Mouse (Mus musculus) CH12.LX (cell line): ENCODE results near the gene Gclm. TPM values are rescaled to one million over a fixed set of nuclear protein-coding genes. Genes with fewer than 3 reads are reported as not detected.
A peak's percentile ranks its signal among the peaks of the same experiment; 100 is the strongest.

Experiments
- DNase-seq: peaks from one replicate; pipeline ENCODE4 v3.0.0-alpha.2; 2013; ENCODE audit errors: extremely low read depth
- H3K27ac ChIP-seq: 2 replicates; pipeline ENCODE4 v1.5.1; 2012; ENCODE audit warnings: low read depth, mild to moderate bottlenecking, control low read depth, moderate library complexity; ENCODE audit not compliant: insufficient read depth
- H3K27me3 ChIP-seq: replicated peaks from 2 replicates; pipeline ENCODE3; 2012; ENCODE audit warnings: inconsistent platforms
- H3K36me3 ChIP-seq, 2 experiments: replicated peaks in 1 of 2; 2 replicates each; pipeline versions ENCODE3 to v1.6.1; 2012; ENCODE audit warnings: inconsistent platforms in 1 of 2, low read length in 1 of 2, mild to moderate bottlenecking in 1 of 2, mixed read lengths in 1 of 2, moderate library complexity in 1 of 2; ENCODE audit not compliant: control insufficient read depth in 1 of 2, insufficient read depth in 1 of 2
- H3K4me1 ChIP-seq, 2 experiments: 2 replicates each; pipeline ENCODE4 v1.6.1; 2012; ENCODE audit warnings: inconsistent platforms in 1 of 2, moderate library complexity in 1 of 2; ENCODE audit not compliant: insufficient read depth in 2 of 2, control insufficient read depth in 1 of 2
- H3K4me2 ChIP-seq: 2 replicates; pipeline ENCODE4 v1.6.1; 2012; ENCODE audit warnings: low read depth, mild to moderate bottlenecking, control low read depth; ENCODE audit not compliant: poor library complexity, insufficient read depth, severe bottlenecking
- H3K4me3 ChIP-seq, 3 experiments: fragments of 150-350 bp in 1 of 3; sonication (generic) in 1 of 3; replicated peaks in 1 of 3; 2 replicates each; pipeline versions ENCODE3 to v1.5.1; 2011 to 2012; ENCODE audit warnings: low read depth in 2 of 3, low read length in 2 of 3, mild to moderate bottlenecking in 2 of 3, moderate library complexity in 2 of 3, control low read depth in 1 of 3, improper control_type of control experiment in 1 of 3, inconsistent platforms in 1 of 3, mixed read lengths in 1 of 3; ENCODE audit not compliant: poor library complexity in 1 of 3
- H3K79me2 ChIP-seq: replicated peaks from 2 replicates; pipeline ENCODE4 v1.6.1; 2012; ENCODE audit warnings: mild to moderate bottlenecking, moderate library complexity; ENCODE audit not compliant: control insufficient read depth, poor library complexity, insufficient read depth, severe bottlenecking; ENCODE audit errors: extremely low read depth
- H3K9ac ChIP-seq: 2 replicates; pipeline ENCODE4 v1.6.1; 2012; ENCODE audit warnings: low read depth, mild to moderate bottlenecking, control low read depth, moderate library complexity; ENCODE audit not compliant: insufficient read depth
- H3K9me3 ChIP-seq: replicated peaks from 2 replicates; pipeline ENCODE3; 2012; ENCODE audit warnings: low read length, inconsistent platforms, mixed read lengths
- CHD2 ChIP-seq: IDR thresholded peaks from 2 replicates; pipeline ENCODE4 v1.6.1; 2011; ENCODE audit warnings: low read length, improper control_type of control experiment
- ELF1 ChIP-seq: IDR thresholded peaks from 2 replicates; pipeline ENCODE4 v1.6.1; 2014; ENCODE audit warnings: low read depth, mild to moderate bottlenecking, inconsistent platforms, low read length, improper control_type of control experiment
- ETS1 ChIP-seq: conservative IDR thresholded peaks from 2 replicates; pipeline ENCODE4 v1.6.1; 2012; ENCODE audit warnings: low read depth, mild to moderate bottlenecking, inconsistent platforms, low read length, improper control_type of control experiment, moderate library complexity
- HCFC1 ChIP-seq: IDR thresholded peaks from 2 replicates; pipeline ENCODE4 v1.6.1; 2012; ENCODE audit warnings: low read depth, mild to moderate bottlenecking, inconsistent platforms, low read length, improper control_type of control experiment
- JUN ChIP-seq: IDR thresholded peaks from 2 replicates; pipeline ENCODE4 v1.6.1; 2011; ENCODE audit warnings: low read depth, mild to moderate bottlenecking, low read length, improper control_type of control experiment, moderate library complexity; ENCODE audit not compliant: insufficient read depth
- KAT2A ChIP-seq: IDR thresholded peaks from 2 replicates; pipeline ENCODE4 v1.6.1; 2012; ENCODE audit warnings: low read length, improper control_type of control experiment, inconsistent platforms; ENCODE audit not compliant: insufficient replicate concordance
- MEF2A ChIP-seq: IDR thresholded peaks from 2 replicates; pipeline ENCODE4 v1.6.1; 2014; ENCODE audit warnings: low read depth, mild to moderate bottlenecking, inconsistent platforms, low read length, improper control_type of control experiment, borderline replicate concordance
- NELFE ChIP-seq: IDR thresholded peaks from 2 replicates; pipeline ENCODE4 v1.6.1; 2011; ENCODE audit warnings: low read depth, low read length, improper control_type of control experiment
- PAX5 ChIP-seq: IDR thresholded peaks from 2 replicates; pipeline ENCODE4 v1.6.1; 2012; ENCODE audit warnings: low read length, inconsistent platforms, mixed read lengths
- POLR2A ChIP-seq: IDR thresholded peaks from 2 replicates; pipeline ENCODE4 v1.6.1; 2011; ENCODE audit warnings: low read depth, mild to moderate bottlenecking, improper control_type of control experiment, low read length
- SIN3A ChIP-seq: IDR thresholded peaks from 2 replicates; pipeline ENCODE4 v1.6.1; 2012; ENCODE audit warnings: low read length, improper control_type of control experiment, inconsistent platforms
- TBP ChIP-seq: conservative IDR thresholded peaks from 2 replicates; pipeline ENCODE4 v1.6.1; 2011; ENCODE audit warnings: low read depth, low read length, improper control_type of control experiment
- USF1 ChIP-seq: IDR thresholded peaks from 2 replicates; pipeline ENCODE4 v1.6.1; 2014; ENCODE audit warnings: low read depth, mild to moderate bottlenecking, inconsistent platforms, low read length, improper control_type of control experiment
- USF2 ChIP-seq: conservative IDR thresholded peaks from 2 replicates; pipeline ENCODE4 v1.6.1; 2011; ENCODE audit warnings: low read depth, low read length, improper control_type of control experiment
- ZNF384 ChIP-seq: IDR thresholded peaks from 2 replicates; pipeline ENCODE4 v1.6.1; 2012; ENCODE audit warnings: low read depth, low read length, improper control_type of control experiment, inconsistent platforms
- dilution Hi-C: fragments of 300-500 bp; cut with MboI; formaldehyde crosslinking; loops from 2 replicates; pipeline ENCODE4 v1.14.3; 2020; ENCODE audit warnings: low sequenced_read_pairs; ENCODE audit not compliant: extremely low pct_unique_long_range_greater_than_20kb, extremely low pct_ligation_motif_present
- in situ Hi-C: fragments of 300-500 bp; cut with MboI; formaldehyde crosslinking; loops from 3 replicates; pipeline ENCODE4 v1.14.3; 2019; ENCODE audit warnings: low sequenced_read_pairs, low pct_ligation_motif_present, low pct_unique_long_range_greater_than_20kb, mixed read lengths
- polyA plus RNA-seq: library from polyadenylated mRNA; unstranded; fragments of >175 nt; gene quantifications from 2 replicates; pipeline ENCODE4 v1.2.1, GENCODE M21; 2012; ENCODE audit warnings: low read depth; ENCODE audit not compliant: insufficient read length
- total RNA-seq, 2 experiments: library from RNA; depleted of rRNA; stranded (reverse); fragments of 300-350 nt in 1 of 2; fragments of >200 nt in 1 of 2; gene quantifications; 2 replicates each; pipeline ENCODE4 v1.2.3; 2012 to 2014

Gclm gene
- total and polyA plus RNA-seq, 3 experiments: 26.1 to 195 (median 108) TPM

DNA sequence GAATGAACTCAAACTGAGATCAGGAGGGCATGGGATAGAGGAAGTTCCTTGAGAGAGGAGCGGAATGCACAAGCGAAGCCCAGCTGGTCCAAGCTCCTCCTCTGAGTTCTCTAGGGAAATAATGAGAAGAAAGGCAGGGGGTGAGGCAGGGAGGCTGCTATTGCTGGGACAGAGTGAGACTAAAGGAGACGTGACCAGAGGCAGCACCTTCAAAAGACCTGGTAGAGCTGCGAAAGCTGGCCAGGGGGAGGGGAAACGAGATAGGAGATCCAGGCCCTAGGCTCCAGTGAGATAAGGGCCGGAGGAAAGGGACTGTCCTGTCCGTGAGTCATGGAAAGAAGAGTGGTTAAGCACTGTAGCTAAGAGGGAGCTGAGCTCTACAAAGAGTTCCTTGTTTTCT, 68.6 kb downstream of the Gclm start:
- in situ Hi-C loops: no loop called here
- no peak overlapping the region for H3K9ac ChIP-seq
- no peak overlapping the region for H3K27ac ChIP-seq
- TF ChIP-seq CHD2 (no peak), SIN3A (no peak), ETS1 (peak; percentile 18; the same call in 1 of the 2 replicates), POLR2A (no peak), ZNF384 (no peak)
- dilution Hi-C loops: no loop called here
- no peak overlapping the region for H3K4me2 ChIP-seq
- peak; percentile 55 for DNase-seq
- H3K27me3 ChIP-seq: no peaks in the 10 kb centered on the region
- no peaks in the 10 kb centered on the region for H3K36me3 ChIP-seq
- no peaks in the 10 kb centered on the region for H3K79me2 ChIP-seq
- H3K4me1 ChIP-seq: peaks cover 2 to 26% of the 10 kb centered on the region in 2 experiments; a peak in 3 of 4 replicates
- no peaks in the 10 kb centered on the region for H3K9me3 ChIP-seq
- no peak overlapping the region for H3K4me3 ChIP-seq

DNA sequence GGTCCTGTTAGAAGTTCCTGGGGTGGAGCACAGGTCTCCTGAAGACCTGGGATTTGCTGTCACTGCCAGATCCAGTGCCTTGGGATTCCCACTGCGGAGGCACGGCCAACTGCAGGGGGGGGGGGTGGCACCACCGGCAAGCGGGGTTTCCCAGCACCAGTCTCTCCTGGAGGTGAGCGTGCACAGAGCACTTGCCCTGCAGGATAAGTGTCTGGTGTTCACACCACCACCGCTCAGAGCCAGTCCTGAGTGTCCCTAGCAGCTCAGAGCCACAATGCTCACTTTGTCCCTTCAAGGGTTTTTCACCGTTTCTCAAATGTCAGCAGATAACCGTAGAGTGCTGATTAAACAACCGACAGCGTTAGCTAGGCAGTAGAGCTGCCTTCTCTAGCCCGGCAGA, 71.3 kb downstream of the Gclm start:
- TF ChIP-seq PAX5 (no peak), CHD2 (no peak), JUN (no peak), MEF2A (no peak), HCFC1 (no peak), NELFE (no peak), USF2 (no peak), KAT2A (no peak)
- no peaks in the 10 kb centered on the region for H3K36me3 ChIP-seq
- no peak for DNase-seq
- no peak overlapping the region for H3K4me2 ChIP-seq
- no peaks in the 10 kb centered on the region for H3K79me2 ChIP-seq
- H3K9me3 ChIP-seq: no peaks in the 10 kb centered on the region
- H3K9ac ChIP-seq: no peak overlapping the region
- no peak overlapping the region for H3K4me3 ChIP-seq
- H3K4me1 ChIP-seq: peaks cover 0 to 25% of the 10 kb centered on the region in 2 experiments; a peak in 2 of 4 replicates
- dilution Hi-C loops: no loop called here
- H3K27me3 ChIP-seq: no peaks in the 10 kb centered on the region
- H3K27ac ChIP-seq: no peak overlapping the region
- in situ Hi-C loops: loop anchor here (5.0 kb wide), 1 partner anchor 146 kb away; no protein-coding TSS in a partner anchor

DNA sequence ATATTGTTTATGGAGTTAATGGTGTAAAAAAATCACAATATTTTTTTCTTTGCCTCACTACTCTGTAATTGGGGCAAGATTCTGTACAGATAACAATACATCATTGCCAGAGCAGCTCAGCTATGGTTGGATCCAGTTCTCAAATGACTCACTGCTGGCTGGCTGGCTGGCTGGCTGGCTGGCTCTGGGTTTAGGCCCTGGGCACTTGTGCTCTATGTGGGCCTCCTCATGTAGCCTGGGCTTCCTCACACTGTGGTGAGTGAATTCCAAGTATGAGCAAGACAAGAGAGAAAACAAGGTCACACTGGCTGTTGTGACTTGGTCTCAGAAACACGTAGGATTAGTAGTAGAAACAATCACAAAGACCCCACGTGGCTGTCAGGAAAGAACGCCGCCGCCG, 72.0 kb downstream of the Gclm start:
- in situ Hi-C loops: loop anchor here (5.0 kb wide), 1 partner anchor 145 kb away; no protein-coding TSS in a partner anchor
- TF ChIP-seq TBP: no peak
- no peak for TF ChIP-seq ELF1
- no peak for TF ChIP-seq NELFE
- TF ChIP-seq ZNF384: no peak
- TF ChIP-seq USF1: no peak
- no peak overlapping the region for H3K4me3 ChIP-seq
- no peak overlapping the region for H3K9ac ChIP-seq
- dilution Hi-C loops: no loop called here
- H3K27ac ChIP-seq: no peak overlapping the region
- DNase-seq: no peak
- H3K27me3 ChIP-seq: no peaks in the 10 kb centered on the region
- no peak overlapping the region for H3K4me2 ChIP-seq
- no peaks in the 10 kb centered on the region for H3K9me3 ChIP-seq
- peaks cover 0 to 24% of the 10 kb centered on the region in 2 experiments; a peak in 2 of 4 replicates for H3K4me1 ChIP-seq
- H3K79me2 ChIP-seq: no peaks in the 10 kb centered on the region
- H3K36me3 ChIP-seq: no peaks in the 10 kb centered on the region

Other genes starting within 250 kb of the Gclm start
- gene Abca4, start 201.1 kb upstream of the Gclm start, total RNA-seq (2012; rRNA removed): 0.34 and 0.55 TPM in 2 replicates
- 0.46 and 0.82 TPM in 2 replicates for gene Abca4, start 201.1 kb upstream of the Gclm start, total RNA-seq (2014; rRNA removed)
- 0.57 and 0.78 TPM in 2 replicates for gene Abca4, start 201.1 kb upstream of the Gclm start, polyA plus RNA-seq
- 41.9 and 62.3 TPM in 2 replicates for gene Dnttip2, start 28.8 kb downstream of the Gclm start, total RNA-seq (2012; rRNA removed)
- gene Dnttip2, start 28.8 kb downstream of the Gclm start, total RNA-seq (2014; rRNA removed): 65.2 and 72.7 TPM in 2 replicates
- 121 and 141 TPM in 2 replicates for gene Dnttip2, start 28.8 kb downstream of the Gclm start, polyA plus RNA-seq
- gene Bcar3, start 48.6 kb downstream of the Gclm start, total RNA-seq (2012; rRNA removed): 47.4 and 56.9 TPM in 2 replicates
- gene Bcar3, start 48.6 kb downstream of the Gclm start, total RNA-seq (2014; rRNA removed): 52.0 and 54.6 TPM in 2 replicates
- gene Bcar3, start 48.6 kb downstream of the Gclm start, polyA plus RNA-seq: 55.9 and 61.2 TPM in 2 replicates